Comparison of ENCODE assay signal across 12 mouse cellular contexts in genomic region chr6:87789791-87790190, GRCm38 (mm10). TPM values are rescaled to one million over a fixed set of nuclear protein-coding genes. Genes with fewer than 3 reads are reported as not detected.
DNase-seq lines count a peak whose midpoint lies in the region; ATAC-seq and TF ChIP-seq lines count a peak whose summit lies in the region.
"Had no signal": no experiment of that assay in that cellular context is flagged by ENCODE, and none has a peak within 500 bp of the region (broad histone marks: within the 10 kb centered on the region; RNA-seq: fewer than 3 reads in every experiment).

No protein-coding gene starts in this region.

- H3K27me3 ChIP-seq in heart, postnatal 0 days (ENCODE audit: control insufficient read depth, insufficient read depth, low read length), result no peaks in the 10 kb centered on the region
- no peaks in the 10 kb centered on the region for H3K27me3 ChIP-seq in spleen, adult 2 months (ENCODE audit: control insufficient read depth, insufficient read depth, low read length)
- no peaks in the 10 kb centered on the region for H3K27me3 ChIP-seq in limb, embryonic 13.5 days
- no peaks in the 10 kb centered on the region for H3K27me3 ChIP-seq in stomach, embryonic 15.5 days (replicated peaks)
- H3K27me3 ChIP-seq: neural tube, embryonic 12.5 days had no signal

- WGBS in heart, postnatal 0 days, result 81% methylated on average over 6 of the region's 6 CpGs
- WGBS in spleen, adult 2 months, result 69% methylated on average over 6 of the region's 6 CpGs
- WGBS in limb, embryonic 13.5 days, result 93% methylated on average over 6 of the region's 6 CpGs
- WGBS in stomach, embryonic 15.5 days, result 86% methylated on average over 6 of the region's 6 CpGs

- H3K9ac ChIP-seq in heart, postnatal 0 days (replicated peaks; ENCODE audit: low read depth, low read length), result 0 out of 2 replicates have a peak overlapping the region, but pooled peaks have one; percentile 25
- H3K9ac ChIP-seq in limb, embryonic 13.5 days, result peak overlapping the region; percentile 50
- H3K9ac ChIP-seq in stomach, embryonic 15.5 days, result no peak overlapping the region
- H3K9ac ChIP-seq: neural tube, embryonic 12.5 days had no signal

- peaks cover 11% of the 10 kb centered on the region for H3K36me3 ChIP-seq in heart, postnatal 0 days (replicated peaks; ENCODE audit: control insufficient read depth, insufficient read depth, low read length)
- peaks cover 15% of the 10 kb centered on the region for H3K36me3 ChIP-seq in spleen, adult 2 months (ENCODE audit: control insufficient read depth, insufficient read depth, low read length)
- peaks cover 28% of the 10 kb centered on the region for H3K36me3 ChIP-seq in limb, embryonic 13.5 days
- H3K36me3 ChIP-seq in stomach, embryonic 15.5 days, result peaks cover 10% of the 10 kb centered on the region; the same call in 1 of the 2 replicates

- no peak overlapping the region for H3K4me2 ChIP-seq in heart, postnatal 0 days (ENCODE audit: low read depth, low read length)
- H3K4me2 ChIP-seq in limb, embryonic 13.5 days (replicated peaks), result no peak overlapping the region
- H3K4me2 ChIP-seq in stomach, embryonic 15.5 days, result no peak overlapping the region
- H3K4me2 ChIP-seq: neural tube, embryonic 12.5 days had no signal

- DNase-seq in heart, postnatal 0 days (ENCODE audit: low spot score), result no peak
- no peak for DNase-seq in heart, postnatal 4 days
- DNase-seq in spleen, adult 2 months (ENCODE audit: low read depth in 1 of 2, low spot score in 2 of 2), result no peak
- DNase-seq in spleen, postnatal 14 days (ENCODE audit: low spot score in 2 of 2), result no peak
- DNase-seq in embryo, embryonic 9.5 days (ENCODE audit: extremely low spot score), result no peak
- no peak for DNase-seq in layer of hippocampus, postnatal 25 days (ENCODE audit: extremely low spot score in 1 of 2, low spot score in 1 of 2)
- DNase-seq: right cerebral cortex, postnatal 25 days; thymus, postnatal 25 days had no signal

- no peak overlapping the region for H3K4me3 ChIP-seq in heart, postnatal 0 days (ENCODE audit: low read depth, low read length)
- H3K4me3 ChIP-seq in spleen, adult 2 months (ENCODE audit: extremely low read depth, insufficient read depth, insufficient read length), result no peak overlapping the region
- H3K4me3 ChIP-seq in limb, embryonic 13.5 days, result no peak overlapping the region
- H3K4me3 ChIP-seq in stomach, embryonic 15.5 days (replicated peaks), result no peak overlapping the region
- H3K4me3 ChIP-seq: neural tube, embryonic 12.5 days had no signal

- no peak for ATAC-seq in heart, postnatal 0 days (ENCODE audit: insufficient read depth, low read depth)
- ATAC-seq in limb, embryonic 13.5 days (ENCODE audit: low FRiP score, low read depth), result no peak
- no peak for ATAC-seq in stomach, embryonic 15.5 days (ENCODE audit: insufficient read depth, low FRiP score, low read depth)

- no peak for TF ChIP-seq POLR2A in spleen, adult 2 months (IDR thresholded peaks at IDR 0.05; ENCODE audit: low read depth, low read length)

- H3K9me3 ChIP-seq in heart, postnatal 0 days (replicated peaks; ENCODE audit: control insufficient read depth, low read length), result no peaks in the 10 kb centered on the region
- H3K9me3 ChIP-seq in limb, embryonic 13.5 days, result no peaks in the 10 kb centered on the region
- no peaks in the 10 kb centered on the region for H3K9me3 ChIP-seq in stomach, embryonic 15.5 days
- H3K9me3 ChIP-seq: neural tube, embryonic 12.5 days had no signal

- no peak for TF ChIP-seq CTCF in heart, postnatal 0 days (IDR thresholded peaks at IDR 0.05; ENCODE audit: low read depth)
- TF ChIP-seq CTCF in spleen, adult 2 months (IDR thresholded peaks at IDR 0.05; ENCODE audit: extremely low read depth, insufficient read depth, insufficient read length, insufficient replicate concordance), result no peak

- no peak for TF ChIP-seq EP300 in heart, postnatal 0 days (IDR thresholded peaks at IDR 0.05; ENCODE audit: low read depth)

- peak overlapping the region; percentile 67; the same call in 1 of the 2 replicates for H3K27ac ChIP-seq in heart, postnatal 0 days (ENCODE audit: low read depth)
- peak overlapping the region; percentile 21; the same call in 1 of the 2 replicates for H3K27ac ChIP-seq in spleen, adult 2 months (ENCODE audit: insufficient read depth, low read length)
- no peak overlapping the region; the same call in 1 of the 2 replicates for H3K27ac ChIP-seq in limb, embryonic 13.5 days
- H3K27ac ChIP-seq in stomach, embryonic 15.5 days, result peak overlapping the region; percentile 71
- H3K27ac ChIP-seq: macrophage; neural tube, embryonic 12.5 days had no signal

- peaks cover 8% of the 10 kb centered on the region for H3K4me1 ChIP-seq in heart, postnatal 0 days (ENCODE audit: control insufficient read depth, insufficient read depth)
- peaks cover 14% of the 10 kb centered on the region for H3K4me1 ChIP-seq in spleen, adult 2 months (ENCODE audit: control insufficient read depth, insufficient read depth, insufficient read length)
- H3K4me1 ChIP-seq in limb, embryonic 13.5 days, result peaks cover 11% of the 10 kb centered on the region
- H3K4me1 ChIP-seq in stomach, embryonic 15.5 days, result peaks cover 17% of the 10 kb centered on the region

RNA-seq across cellular contexts. Expression of gene Gp9, which starts 11.9 kb away (rescaled TPM):
- total RNA-seq in heart, postnatal 0 days (2014; rRNA removed; ENCODE audit: low replicate concordance), result 0.19 and 0.23 TPM in 2 replicates
- polyA plus RNA-seq in heart, postnatal 0 days (2015; fragmentation: Nextera tagmentation; extraction: Ambion mirVana), result 0.89 and 1.0 TPM in 2 replicates
- total RNA-seq in heart, postnatal 4 days (2021), result 1 to 10 TPM in 1 of 2 experiments, under 1 TPM in 1; 0.64 to 1.1 TPM
- polyA plus RNA-seq in spleen, adult 2 months (2012; rRNA removed), result 70.5 and 104 TPM in 2 replicates
- 0.94 and 1.6 TPM in 2 replicates for polyA plus RNA-seq in limb, embryonic 13.5 days (2015; fragmentation: Nextera tagmentation; extraction: Ambion mirVana)
- polyA plus RNA-seq in stomach, embryonic 15.5 days (2015; fragmentation: Nextera tagmentation; extraction: Ambion mirVana), result 1.7 and 2.4 TPM in 2 replicates
- under 1 TPM; 0.42 to 0.74 TPM for total RNA-seq in layer of hippocampus, postnatal 25 days (2021)

RNA-seq across cellular contexts. Expression of gene Rab43, which starts 22.2 kb away (rescaled TPM):
- total RNA-seq in heart, postnatal 0 days (2014; rRNA removed; ENCODE audit: low replicate concordance), result 11.8 and 19.7 TPM in 2 replicates
- 6.7 and 6.8 TPM in 2 replicates for polyA plus RNA-seq in heart, postnatal 0 days (2015; fragmentation: Nextera tagmentation; extraction: Ambion mirVana)
- 10 to 100 TPM; 19.7 TPM for total RNA-seq in heart, postnatal 4 days (2021)
- 102 and 110 TPM in 2 replicates for polyA plus RNA-seq in spleen, adult 2 months (2012; rRNA removed)
- polyA plus RNA-seq in limb, embryonic 13.5 days (2015; fragmentation: Nextera tagmentation; extraction: Ambion mirVana), result 9.8 and 10.3 TPM in 2 replicates
- polyA plus RNA-seq in stomach, embryonic 15.5 days (2015; fragmentation: Nextera tagmentation; extraction: Ambion mirVana), result 11.9 and 12.4 TPM in 2 replicates
- total RNA-seq in layer of hippocampus, postnatal 25 days (2021), result 10 to 100 TPM; 15.4 to 18.3 TPM

RNA-seq across cellular contexts. Expression of gene Gm45140, which starts 45.8 kb away (rescaled TPM):
- not detected in 2 replicates for total RNA-seq in heart, postnatal 0 days (2014; rRNA removed; ENCODE audit: low replicate concordance)
- polyA plus RNA-seq in heart, postnatal 0 days (2015; fragmentation: Nextera tagmentation; extraction: Ambion mirVana), result 0.58 and 1.1 TPM in 2 replicates
- total RNA-seq in heart, postnatal 4 days (2021), result 1 to 10 TPM in 1 of 2 experiments, under 1 TPM in 1; 0.95 to 2.4 TPM
- 0.73 and 1.3 TPM in 2 replicates for polyA plus RNA-seq in spleen, adult 2 months (2012; rRNA removed)
- polyA plus RNA-seq in limb, embryonic 13.5 days (2015; fragmentation: Nextera tagmentation; extraction: Ambion mirVana), result 3.7 and 6.8 TPM in 2 replicates
- polyA plus RNA-seq in stomach, embryonic 15.5 days (2015; fragmentation: Nextera tagmentation; extraction: Ambion mirVana), result 4.2 and 4.7 TPM in 2 replicates
- 1 to 10 TPM; 1.0 to 2.3 TPM for total RNA-seq in layer of hippocampus, postnatal 25 days (2021)

RNA-seq across cellular contexts. Expression of gene Isy1, which starts 48.8 kb away (rescaled TPM):
- total RNA-seq in heart, postnatal 0 days (2014; rRNA removed; ENCODE audit: low replicate concordance), result 5.6 and 40.5 TPM in 2 replicates
- 16.7 and 18.4 TPM in 2 replicates for polyA plus RNA-seq in heart, postnatal 0 days (2015; fragmentation: Nextera tagmentation; extraction: Ambion mirVana)
- 10 to 100 TPM; 23.4 to 24.5 TPM for total RNA-seq in heart, postnatal 4 days (2021)
- polyA plus RNA-seq in spleen, adult 2 months (2012; rRNA removed), result 17.8 and 31.4 TPM in 2 replicates
- 46.7 and 53.7 TPM in 2 replicates for polyA plus RNA-seq in limb, embryonic 13.5 days (2015; fragmentation: Nextera tagmentation; extraction: Ambion mirVana)
- polyA plus RNA-seq in stomach, embryonic 15.5 days (2015; fragmentation: Nextera tagmentation; extraction: Ambion mirVana), result 39.0 and 53.4 TPM in 2 replicates
- total RNA-seq in layer of hippocampus, postnatal 25 days (2021), result 10 to 100 TPM; 30.9 to 32.3 TPM

RNA-seq across cellular contexts. Expression of gene Efcc1, which starts 59.1 kb away (rescaled TPM):
- total RNA-seq in heart, postnatal 0 days (2014; rRNA removed; ENCODE audit: low replicate concordance), result 0.77 TPM in 1 of 2 replicates, not detected in the other
- polyA plus RNA-seq in heart, postnatal 0 days (2015; fragmentation: Nextera tagmentation; extraction: Ambion mirVana), result 0.62 and 0.75 TPM in 2 replicates
- total RNA-seq in heart, postnatal 4 days (2021), result 1 to 10 TPM; 1.5 to 2.4 TPM
- polyA plus RNA-seq in spleen, adult 2 months (2012; rRNA removed), result 2.0 and 3.1 TPM in 2 replicates
- 0.32 and 0.62 TPM in 2 replicates for polyA plus RNA-seq in limb, embryonic 13.5 days (2015; fragmentation: Nextera tagmentation; extraction: Ambion mirVana)
- 1.5 and 1.8 TPM in 2 replicates for polyA plus RNA-seq in stomach, embryonic 15.5 days (2015; fragmentation: Nextera tagmentation; extraction: Ambion mirVana)
- 1 to 10 TPM; 3.4 to 3.7 TPM for total RNA-seq in layer of hippocampus, postnatal 25 days (2021)
- polyA plus RNA-seq: macrophage had no signal

Comparison
In these comparisons a context has a peak if more than half of its experiments do, and no peak if none do; other contexts are left out.
1. RNA of gene Gp9, which starts 11.9 kb away (polyA plus RNA-seq): 70.5 to 104 TPM in spleen, adult 2 months; 1.7 to 2.4 TPM in stomach, embryonic 15.5 days, 0.94 to 1.6 TPM in limb, embryonic 13.5 days and 0.89 to 1.0 TPM in heart, postnatal 0 days; every median in the first group is over 10 times any median in the second.